Mouse (Mus musculus): ENCODE data around the gene Ltbp2.

GRCm38 (mm10) chr12:84830438-84830837 lies 45.9 kb downstream of the Ltbp2 start:
- TF ChIP-seq CTCF (IDR thresholded peaks at IDR 0.05; ENCODE audit: control insufficient read depth, insufficient read depth, insufficient replicate concordance, low read depth, low read length) (no peak), POLR2A (IDR thresholded peaks at IDR 0.05; ENCODE audit: control insufficient read depth, low read depth, low read length) (no peak)
